ENCODE assay signal across 18 mouse cellular contexts in the genomic region with DNA sequence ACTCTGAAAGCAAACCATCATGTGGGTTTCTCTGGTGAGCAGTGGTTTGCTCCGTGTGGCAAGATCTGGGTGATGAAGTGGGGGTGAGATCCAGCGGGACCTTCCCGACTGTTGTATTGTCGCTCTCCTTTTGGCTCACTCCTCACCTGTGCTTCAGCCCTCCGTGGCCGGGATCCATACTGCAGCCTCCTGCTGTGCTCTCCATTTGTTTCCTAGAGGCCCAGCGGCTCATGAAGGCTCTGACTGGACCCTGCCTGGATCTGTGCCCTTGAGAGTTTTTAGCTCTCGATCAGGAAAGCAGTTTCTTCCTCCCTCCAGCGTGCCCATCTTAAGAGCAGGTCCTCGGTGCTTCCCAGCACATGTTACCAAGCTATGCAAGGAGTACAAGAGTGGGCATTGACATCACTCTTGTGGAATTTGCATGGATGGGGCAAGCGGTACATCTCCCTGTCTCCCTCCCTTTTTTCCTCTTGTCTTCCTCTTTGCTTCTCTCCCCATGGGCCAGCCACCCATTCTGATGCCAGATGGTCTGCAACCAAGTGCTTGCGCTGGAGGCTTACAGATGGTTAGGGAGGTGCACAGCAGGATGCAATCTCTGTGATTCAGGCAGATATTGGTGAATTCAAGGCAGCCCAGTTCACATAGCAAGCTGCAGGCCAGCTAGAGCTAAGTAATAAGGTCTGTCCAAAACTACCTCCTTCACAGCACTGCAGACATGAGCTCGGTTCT.
DNase-seq lines count a peak whose midpoint lies in the region; ATAC-seq and TF ChIP-seq lines count a peak whose summit lies in the region.
"Had no signal": no experiment of that assay in that cellular context is flagged by ENCODE, and none has a peak within 500 bp of the region (broad histone marks: within the 10 kb centered on the region; RNA-seq: fewer than 3 reads in every experiment).

No protein-coding gene starts in this region.

- no peak for TF ChIP-seq EP300 in heart, postnatal 0 days (IDR thresholded peaks at IDR 0.05; ENCODE audit: low read depth)

- no peaks in the 10 kb centered on the region for H3K27me3 ChIP-seq in heart, postnatal 0 days (ENCODE audit: control insufficient read depth, insufficient read depth, low read length)
- H3K27me3 ChIP-seq: CH12.LX; embryonic facial prominence, embryonic 13.5 days; kidney, embryonic 15.5 days; liver, embryonic 12.5 days; neural tube, embryonic 15.5 days; Patski had no signal

- H3K27ac ChIP-seq in heart, postnatal 0 days (ENCODE audit: low read depth) = no peak overlapping the region
- H3K27ac ChIP-seq: embryonic facial prominence, embryonic 13.5 days; forebrain, embryonic 10.5 days; hindbrain, embryonic 10.5 days; kidney, embryonic 15.5 days; liver, embryonic 12.5 days; neural tube, embryonic 15.5 days had no signal

- DNase-seq in cerebellum, adult 11-12 months = peak; percentile 54
- peak; percentile 24 for DNase-seq in heart, postnatal 0 days (ENCODE audit: low spot score)
- no peak for DNase-seq in heart, postnatal 14 days
- peak; percentile 19 for DNase-seq in NIH3T3 (ENCODE audit: low read depth)
- DNase-seq in cerebellum, postnatal 14 days = peak; percentile 37 to 47
- no peak for DNase-seq in kidney, adult 8-10 months
- DNase-seq in kidney, postnatal 4 days = no peak
- DNase-seq: spleen, adult 18-20 months had no signal

- ATAC-seq in cerebellum, adult (ENCODE audit: insufficient number of reproducible peaks, low FRiP score, low TSS enrichment) = no peak
- no peak for ATAC-seq in heart, postnatal 0 days (ENCODE audit: insufficient read depth, low read depth)
- ATAC-seq: liver, embryonic 12.5 days; Patski had no signal

- no peak overlapping the region for H3K4me2 ChIP-seq in heart, postnatal 0 days (ENCODE audit: low read depth, low read length)
- H3K4me2 ChIP-seq: embryonic facial prominence, embryonic 13.5 days; heart, embryonic 11.5 days; kidney, embryonic 15.5 days; liver, embryonic 12.5 days; neural tube, embryonic 15.5 days had no signal

- H3K36me3 ChIP-seq in heart, postnatal 0 days (replicated peaks; ENCODE audit: control insufficient read depth, insufficient read depth, low read length) = no peaks in the 10 kb centered on the region
- H3K36me3 ChIP-seq: embryonic facial prominence, embryonic 13.5 days; forebrain, embryonic 10.5 days; hindbrain, embryonic 10.5 days; kidney, embryonic 15.5 days; liver, embryonic 12.5 days; neural tube, embryonic 15.5 days had no signal

- WGBS in heart, postnatal 0 days = 36% methylated on average over 13 of the region's 13 CpGs

- no peak overlapping the region for H3K9ac ChIP-seq in heart, postnatal 0 days (replicated peaks; ENCODE audit: low read depth, low read length)
- H3K9ac ChIP-seq: embryonic facial prominence, embryonic 13.5 days; kidney, embryonic 15.5 days; liver, embryonic 12.5 days; neural tube, embryonic 15.5 days had no signal

- intact Hi-C loops in heart, postnatal 14 days (cut with DNase I) = no loop called here

- peaks cover 24% of the 10 kb centered on the region for H3K4me1 ChIP-seq in heart, postnatal 0 days (ENCODE audit: control insufficient read depth, insufficient read depth)

- H3K9me3 ChIP-seq in heart, postnatal 0 days (replicated peaks; ENCODE audit: control insufficient read depth, low read length) = no peaks in the 10 kb centered on the region
- H3K9me3 ChIP-seq: embryonic facial prominence, embryonic 13.5 days; forebrain, embryonic 10.5 days; hindbrain, embryonic 10.5 days; kidney, embryonic 15.5 days; liver, embryonic 12.5 days; neural tube, embryonic 15.5 days had no signal

- TF ChIP-seq CTCF in heart, postnatal 0 days (IDR thresholded peaks at IDR 0.05; ENCODE audit: low read depth) = no peak

- no peak overlapping the region for H3K4me3 ChIP-seq in heart, postnatal 0 days (ENCODE audit: low read depth, low read length)
- H3K4me3 ChIP-seq: embryonic facial prominence, embryonic 13.5 days; forebrain, embryonic 10.5 days; hindbrain, embryonic 10.5 days; kidney, embryonic 15.5 days; liver, embryonic 12.5 days; neural tube, embryonic 15.5 days had no signal

Comparison
In these comparisons a context has a peak if more than half of its experiments do, and no peak if none do; other contexts are left out.
1. DNase-seq: peak in cerebellum, adult 11-12 months (single experiment), heart, postnatal 0 days (single experiment), NIH3T3 (single experiment) and cerebellum, postnatal 14 days (2 of 2); none in heart, postnatal 14 days (0 of 2), kidney, adult 8-10 months (0 of 2) and kidney, postnatal 4 days (0 of 2).